17 mouse cellular contexts compared by ENCODE assay signal in genomic region chr17:9030181-9030580, GRCm38 (mm10). TPM values are rescaled to one million over a fixed set of nuclear protein-coding genes. Genes with fewer than 3 reads are reported as not detected.
DNase-seq lines count a peak whose midpoint lies in the region; ATAC-seq and TF ChIP-seq lines count a peak whose summit lies in the region.
"Had no signal": no experiment of that assay in that cellular context is flagged by ENCODE, and none has a peak within 500 bp of the region (broad histone marks: within the 10 kb centered on the region; RNA-seq: fewer than 3 reads in every experiment).

No protein-coding gene starts in this region.

- no peak overlapping the region for H3K27ac ChIP-seq in lung, embryonic 14.5 days (ENCODE audit: low read depth)
- H3K27ac ChIP-seq: embryonic facial prominence, embryonic 13.5 days; forebrain, embryonic 15.5 days; kidney, postnatal 0 days; limb, embryonic 15.5 days; stomach, embryonic 15.5 days had no signal

- H3K36me3 ChIP-seq in lung, embryonic 14.5 days (ENCODE audit: insufficient read depth) = no peaks in the 10 kb centered on the region
- H3K36me3 ChIP-seq: embryonic facial prominence, embryonic 13.5 days; forebrain, embryonic 15.5 days; limb, embryonic 15.5 days; stomach, embryonic 15.5 days had no signal

- TF ChIP-seq CTCF in lung, embryonic 14.5 days (IDR thresholded peaks at IDR 0.05; ENCODE audit: low read depth) = no peak; the same call in 1 of the 2 replicates

- H3K9me3 ChIP-seq in lung, embryonic 14.5 days (ENCODE audit: low read depth, low read length) = no peaks in the 10 kb centered on the region
- H3K9me3 ChIP-seq: embryonic facial prominence, embryonic 13.5 days; forebrain, embryonic 15.5 days; limb, embryonic 15.5 days; stomach, embryonic 15.5 days had no signal

- no peaks in the 10 kb centered on the region for H3K27me3 ChIP-seq in lung, embryonic 14.5 days (ENCODE audit: insufficient read depth, low read length)
- H3K27me3 ChIP-seq: embryonic facial prominence, embryonic 13.5 days; forebrain, embryonic 15.5 days had no signal

- H3K4me2 ChIP-seq in lung, embryonic 14.5 days = no peak overlapping the region
- H3K4me2 ChIP-seq: embryonic facial prominence, embryonic 13.5 days; forebrain, embryonic 15.5 days; limb, embryonic 15.5 days; stomach, embryonic 15.5 days had no signal

- DNase-seq in cerebellum, postnatal 10 days = peak; percentile 28 to 34
- peak; percentile 16 for DNase-seq in lung, embryonic 14.5 days
- no peak for DNase-seq in lung, postnatal 10 days
- peak; percentile 24 for DNase-seq in brain, adult 2 months (ENCODE audit: low read depth, low spot score)
- DNase-seq in thymus, postnatal 14 days = peak; percentile 32
- DNase-seq in adrenal gland, postnatal 14 days = no peak
- DNase-seq: B cell, adult 2 months; gastrocnemius, postnatal 36 days; layer of hippocampus, postnatal 36 days had no signal

- no peak for ATAC-seq in cerebellum, adult (ENCODE audit: insufficient number of reproducible peaks, low FRiP score, low TSS enrichment)
- ATAC-seq in lung, embryonic 14.5 days (ENCODE audit: insufficient read depth) = no peak
- no peak for ATAC-seq in activated CD4-positive, CD25-positive, alpha-beta regulatory T cell, adult 4 months
- ATAC-seq: forebrain, embryonic 15.5 days; hindbrain, embryonic 16.5 days had no signal

- H3K4me1 ChIP-seq in lung, embryonic 14.5 days (ENCODE audit: insufficient read depth) = no peaks in the 10 kb centered on the region

- WGBS in lung, embryonic 14.5 days = 37% methylated on average over 5 of the region's 5 CpGs

- no peak overlapping the region for H3K9ac ChIP-seq in lung, embryonic 14.5 days
- H3K9ac ChIP-seq: embryonic facial prominence, embryonic 13.5 days; forebrain, embryonic 15.5 days; limb, embryonic 15.5 days; stomach, embryonic 15.5 days had no signal

- H3K4me3 ChIP-seq in lung, embryonic 14.5 days (ENCODE audit: low read depth, low read length) = no peak overlapping the region
- H3K4me3 ChIP-seq: embryonic facial prominence, embryonic 13.5 days; forebrain, embryonic 15.5 days; limb, embryonic 15.5 days; stomach, embryonic 15.5 days had no signal

RNA-seq across cellular contexts. Expression of gene 1700010I14Rik, which starts 42.0 kb away (rescaled TPM):
- polyA plus RNA-seq in lung, embryonic 14.5 days (2014; fragmentation: Nextera tagmentation; extraction: Ambion mirVana) = 1.4 and 1.5 TPM in 2 replicates
- 1 to 10 TPM; 5.5 to 6.5 TPM for polyA plus RNA-seq in activated CD4-positive, CD25-positive, alpha-beta regulatory T cell, adult 4 months (2017; shearing (Covaris generic))
- total RNA-seq in adrenal gland, postnatal 14 days (2021) = 1.7 and 1.9 TPM in 2 replicates

Comparison
In these comparisons a context has a peak if more than half of its experiments do, and no peak if none do; other contexts are left out.
1. DNase-seq: peak in cerebellum, postnatal 10 days (2 of 2), lung, embryonic 14.5 days (single experiment), brain, adult 2 months (single experiment) and thymus, postnatal 14 days (single experiment); none in lung, postnatal 10 days (single experiment) and adrenal gland, postnatal 14 days (single experiment).